Mouse (Mus musculus) cerebellum, postnatal 14 days (tissue): ENCODE measurements around the gene Sh2b2.
A peak's percentile ranks its signal among the peaks of the same experiment; 100 is the strongest.

ENCODE experiments used
- DNase-seq, 2 experiments: peaks; one replicate each; pipeline ENCODE4 v3.0.0; 2021; ENCODE audit warnings: mixed read lengths in 2 of 2

The Sh2b2 gene

GRCm38 (mm10) chr5:136179594-136179993, 66.8 kb downstream of the Sh2b2 start:
- no peak for DNase-seq

GRCm38 (mm10) chr5:136173606-136174463, 72.5 kb downstream of the Sh2b2 start:
- DNase-seq, result peak; percentile 81 to 82

- no peak for DNase-seq
These were observed 73.4 kb downstream of the Sh2b2 start for GRCm38 (mm10) chr5:136172939-136173338.

- DNase-seq, result no peak
These were observed 74.7 kb downstream of the Sh2b2 start for GRCm38 (mm10) chr5:136171363-136172341.

- peak; percentile 88 to 92 for DNase-seq
These were observed 75.6 kb downstream of the Sh2b2 start, which contains the start of gene Orai2 for GRCm38 (mm10) chr5:136170512-136171362. Orai2 (minus strand) TSS chr5:136170713.

GRCm38 (mm10) chr5:136169626-136170511, 76.5 kb downstream of the Sh2b2 start:
- peak; percentile 60 to 62 for DNase-seq
